Mouse (Mus musculus) midbrain, embryonic 11.5 days (tissue): Measurements from ENCODE around the gene 4930556J24Rik. TPM values are rescaled to one million over a fixed set of nuclear protein-coding genes. Genes with fewer than 3 reads are reported as not detected.

Experiments used
- ATAC-seq: fragments of 200-750 bp; cut with Nextera tagmentation; 2 replicates; pipeline ENCODE4 v1.8.0; 2017; ENCODE audit warnings: moderate TSS enrichment, moderate library complexity; ENCODE audit not compliant: low FRiP score
- DNase-seq: peaks from one replicate; pipeline ENCODE4 v3.0.0; 2015; ENCODE audit warnings: low spot score; ENCODE audit errors: missing footprints
- H3K27ac ChIP-seq: fragments of 300-500 bp; sonication (generic); 2 replicates; pipeline ENCODE4 v1.5.1; 2014; ENCODE audit warnings: low read depth, low read length
- H3K27me3 ChIP-seq: fragments of 300-500 bp; sonication (generic); 2 replicates; pipeline ENCODE4 v1.6.1; 2014; ENCODE audit warnings: mild to moderate bottlenecking, low read length, moderate library complexity, mixed read lengths; ENCODE audit not compliant: control insufficient read depth, insufficient read depth
- H3K36me3 ChIP-seq: fragments of 300-500 bp; sonication (generic); 2 replicates; pipeline ENCODE4 v1.6.1; 2014; ENCODE audit warnings: mild to moderate bottlenecking, low read length, moderate library complexity, mixed read lengths; ENCODE audit not compliant: control insufficient read depth, insufficient read depth
- H3K4me1 ChIP-seq: fragments of 300-500 bp; sonication (generic); 2 replicates; pipeline ENCODE4 v1.6.1; 2014; ENCODE audit warnings: low read length; ENCODE audit not compliant: control insufficient read depth, insufficient read depth
- H3K4me2 ChIP-seq: fragments of 300-500 bp; sonication (generic); 2 replicates; pipeline ENCODE4 v1.6.1; 2014; ENCODE audit warnings: mild to moderate bottlenecking, moderate library complexity
- H3K4me3 ChIP-seq: fragments of 300-500 bp; sonication (generic); 2 replicates; pipeline ENCODE4 v1.5.1; 2014; ENCODE audit warnings: low read depth, low read length
- H3K9ac ChIP-seq: fragments of 300-500 bp; sonication (generic); 2 replicates; pipeline ENCODE4 v1.6.1; 2014; ENCODE audit warnings: low read length
- H3K9me3 ChIP-seq: fragments of 300-500 bp; sonication (generic); 2 replicates; pipeline ENCODE4 v1.6.1; 2016; ENCODE audit warnings: low read length; ENCODE audit not compliant: control insufficient read depth
- WGBS: fragments of 180-500 bp; shearing (Covaris S2); extraction: QIAGEN DNeasy Blood & Tissue Kit; methylation state at CpG from one replicate; pipeline ENCODE4 v1.1.7; 2014; 5-methylcytosine and 5-hydroxymethylcytosine counted together
- polyA plus RNA-seq: library from polyadenylated mRNA; unstranded; fragments of >200 nt; fragmentation: Nextera tagmentation; extraction: Ambion mirVana; gene quantifications from 2 replicates; pipeline ENCODE4 v1.2.1, GENCODE M21; 2014

4930556J24Rik gene
- polyA plus RNA-seq, 1 experiment from 2014 or later = not detected

DNA sequence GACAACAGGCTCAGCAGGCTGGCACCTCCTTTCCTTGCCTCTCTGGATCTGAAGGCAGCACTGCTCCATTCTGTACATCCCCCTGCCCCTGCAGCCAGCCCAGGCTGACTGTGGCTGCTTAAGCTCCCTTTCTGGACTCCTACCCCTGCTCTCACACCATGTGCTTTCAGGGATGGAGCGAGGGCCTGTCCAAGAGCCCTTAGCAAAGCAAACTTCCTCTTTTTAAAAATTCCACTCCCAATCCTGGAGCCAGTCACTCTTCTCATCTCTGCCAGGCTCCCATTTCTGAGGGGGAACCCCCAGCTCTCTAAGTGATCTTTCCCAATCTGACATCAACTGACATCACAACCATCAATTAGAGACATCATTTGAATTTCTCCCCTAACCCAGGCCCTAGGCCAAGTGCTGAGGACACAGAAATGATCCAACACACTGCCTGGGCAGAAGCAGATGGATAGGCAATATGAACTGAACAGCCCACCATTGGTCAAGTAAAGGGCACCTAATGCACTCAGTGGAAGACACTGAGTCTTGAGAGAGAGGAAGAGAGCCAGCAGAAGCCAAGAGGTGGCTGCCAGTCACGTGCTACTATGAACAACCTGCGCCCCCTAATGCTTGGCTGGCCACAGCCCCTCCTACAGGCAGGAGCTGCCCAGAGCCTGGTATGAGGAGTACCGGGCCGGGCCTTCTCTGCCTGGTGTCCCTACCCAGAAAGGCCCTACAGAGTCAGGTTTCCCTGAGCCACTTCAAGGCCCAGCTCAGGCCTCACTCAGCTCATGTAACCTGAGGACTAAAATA, 65.9 kb downstream of the 4930556J24Rik start:
- H3K4me1 ChIP-seq = peaks cover 17% of the 10 kb centered on the region

DNA sequence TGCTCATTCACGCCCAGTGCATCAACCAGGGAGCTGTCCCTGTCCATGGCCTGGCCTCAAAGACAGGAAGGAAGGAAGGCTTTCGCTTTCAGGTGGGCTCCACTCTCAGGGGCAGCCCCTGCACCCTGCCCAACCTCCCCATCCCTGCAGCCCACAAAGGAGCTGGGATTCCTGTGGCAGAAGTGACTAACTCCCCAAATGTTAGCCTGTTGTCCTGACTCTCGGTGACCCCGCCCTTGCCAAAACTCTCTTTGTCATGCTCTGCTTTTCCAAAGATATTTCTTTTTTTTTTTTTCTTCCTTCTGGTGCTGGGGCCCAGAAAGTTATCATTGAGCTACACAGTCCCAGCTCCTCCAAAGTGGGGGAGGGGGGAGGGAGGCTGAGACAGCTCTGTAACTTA, 67.3 kb downstream of the 4930556J24Rik start:
- H3K36me3 ChIP-seq = no peaks in the 10 kb centered on the region
- H3K27me3 ChIP-seq = peaks cover 9% of the 10 kb centered on the region; the same call in 1 of the 2 replicates
- H3K9ac ChIP-seq = no peak overlapping the region
- no peak overlapping the region for H3K4me2 ChIP-seq
- no peak overlapping the region for H3K4me3 ChIP-seq
- H3K4me1 ChIP-seq = peaks cover 17% of the 10 kb centered on the region
- H3K27ac ChIP-seq = no peak overlapping the region
- H3K9me3 ChIP-seq = no peaks in the 10 kb centered on the region
- ATAC-seq (no peak), DNase-seq (no peak)
- 86% methylated on average over 4 of the region's 4 CpGs for WGBS

More for the DNA sequence above, 65.9 kb downstream of the 4930556J24Rik start:
- no peak overlapping the region for H3K27ac ChIP-seq
- H3K36me3 ChIP-seq = no peaks in the 10 kb centered on the region
- 57% methylated on average over 5 of the region's 5 CpGs for WGBS
- H3K4me3 ChIP-seq = no peak overlapping the region
- H3K27me3 ChIP-seq = peaks cover 9% of the 10 kb centered on the region; the same call in 1 of the 2 replicates
- H3K9me3 ChIP-seq = no peaks in the 10 kb centered on the region
- ATAC-seq (no peak), DNase-seq (no peak)
- 0 out of 2 replicates have a peak overlapping the region, but pooled peaks have one; percentile 14 for H3K9ac ChIP-seq
- H3K4me2 ChIP-seq = no peak overlapping the region; the same call in 1 of the 2 replicates

DNA sequence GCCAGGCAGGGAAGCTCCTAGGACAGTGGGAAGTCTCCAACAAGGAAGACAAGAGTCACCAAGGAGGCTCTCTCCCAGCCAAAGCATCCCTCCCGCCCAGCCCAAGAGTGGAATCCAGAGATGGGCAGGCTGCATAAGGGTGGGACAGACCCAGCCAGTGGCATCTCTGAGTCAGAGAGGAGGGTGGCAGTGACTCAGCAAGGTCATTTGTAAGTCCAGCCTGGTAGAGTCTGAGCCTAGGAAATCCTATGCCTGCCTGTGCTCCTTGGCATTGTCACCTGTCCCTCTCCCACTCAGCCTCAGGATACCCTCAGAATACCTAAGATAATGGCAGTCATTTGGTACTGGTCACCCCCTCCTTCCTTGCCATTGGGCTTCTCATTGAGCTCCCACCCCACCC, 71.1 kb downstream of the 4930556J24Rik start:
- no peak overlapping the region for H3K9ac ChIP-seq
- H3K9me3 ChIP-seq = no peaks in the 10 kb centered on the region
- H3K27ac ChIP-seq = no peak overlapping the region
- no peak for ATAC-seq
- DNase-seq = no peak
- H3K4me1 ChIP-seq = no peaks in the 10 kb centered on the region; the same call in 1 of the 2 replicates
- H3K36me3 ChIP-seq = no peaks in the 10 kb centered on the region
- WGBS = 85% methylated on average over 1 of the region's 1 CpGs
- H3K4me2 ChIP-seq = no peak overlapping the region
- H3K27me3 ChIP-seq = no peaks in the 10 kb centered on the region
- no peak overlapping the region for H3K4me3 ChIP-seq

DNA sequence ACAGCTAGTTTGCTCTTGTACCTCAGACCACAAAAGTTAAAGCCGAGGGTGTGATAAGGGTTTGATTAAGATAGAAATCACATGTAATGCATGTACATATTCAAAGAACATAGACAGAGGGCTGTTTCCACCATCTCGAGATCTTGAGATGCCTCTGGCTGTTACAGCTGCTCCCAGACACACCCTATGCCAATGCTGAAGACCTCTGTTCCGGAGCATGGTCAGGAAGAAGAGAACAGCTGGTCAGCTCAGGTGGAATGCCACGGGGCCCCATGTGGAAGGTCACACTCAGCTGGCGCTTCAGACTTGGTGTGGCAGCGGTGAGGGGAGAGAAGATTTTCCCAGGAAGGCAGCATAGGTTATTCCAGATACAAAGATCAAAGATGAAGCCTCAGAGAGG, 71.9 kb downstream of the 4930556J24Rik start:
- no peaks in the 10 kb centered on the region for H3K27me3 ChIP-seq
- no peak overlapping the region for H3K9ac ChIP-seq
- 81% methylated on average over 6 of the region's 6 CpGs for WGBS
- no peaks in the 10 kb centered on the region for H3K36me3 ChIP-seq
- H3K4me1 ChIP-seq = no peaks in the 10 kb centered on the region
- no peak overlapping the region for H3K4me3 ChIP-seq
- no peak overlapping the region for H3K27ac ChIP-seq
- ATAC-seq = no peak
- H3K9me3 ChIP-seq = no peaks in the 10 kb centered on the region
- no peak for DNase-seq
- H3K4me2 ChIP-seq = no peak overlapping the region

DNA sequence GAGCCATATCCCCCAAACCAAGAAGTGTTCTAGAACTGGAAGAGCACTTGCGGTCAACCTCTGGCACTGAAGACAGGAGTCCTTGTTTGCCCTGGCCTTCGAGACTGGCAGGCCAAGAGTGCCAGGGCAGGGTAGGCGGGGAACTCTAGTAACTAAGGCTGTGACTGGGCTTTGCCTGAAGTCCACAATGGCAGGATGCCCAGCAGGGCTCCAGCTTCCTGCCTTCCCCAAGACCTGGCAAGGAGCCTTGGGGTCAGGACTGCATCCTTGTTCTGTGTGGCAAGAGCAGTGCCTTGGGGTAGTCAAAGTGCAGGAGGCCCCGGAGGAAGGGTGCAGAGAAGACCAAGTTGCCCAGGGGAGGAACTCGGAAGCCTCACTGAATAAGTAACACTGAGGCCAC, 73.5 kb downstream of the 4930556J24Rik start:
- H3K9ac ChIP-seq = no peak overlapping the region
- H3K27ac ChIP-seq = no peak overlapping the region
- WGBS = 86% methylated on average over 5 of the region's 5 CpGs
- H3K4me3 ChIP-seq = no peak overlapping the region
- H3K4me2 ChIP-seq = no peak overlapping the region
- H3K9me3 ChIP-seq = no peaks in the 10 kb centered on the region
- H3K36me3 ChIP-seq = no peaks in the 10 kb centered on the region; the same call in 1 of the 2 replicates
- H3K4me1 ChIP-seq = no peaks in the 10 kb centered on the region
- ATAC-seq (no peak), DNase-seq (no peak)
- H3K27me3 ChIP-seq = no peaks in the 10 kb centered on the region

DNA sequence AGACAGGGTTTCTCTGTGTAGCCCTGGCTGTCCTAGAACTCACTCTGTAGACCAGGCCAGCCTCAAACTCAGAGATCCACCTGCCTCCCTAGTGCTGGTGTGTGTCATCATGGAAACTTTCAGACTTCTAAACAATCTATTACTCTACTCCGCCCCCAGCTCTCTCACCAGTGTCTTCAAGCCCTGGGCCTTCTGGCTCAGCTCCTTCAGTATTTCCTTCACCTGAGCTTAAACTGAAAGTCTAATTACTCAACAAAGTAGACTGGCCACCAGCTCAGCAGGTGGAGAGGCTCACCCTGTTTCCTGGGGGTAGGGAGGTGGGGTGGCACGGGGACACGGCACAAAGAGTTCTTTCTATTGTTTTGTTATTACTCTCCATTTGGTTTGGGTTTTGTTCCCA, 74.1 kb downstream of the 4930556J24Rik start:
- Histone ChIP-seq H3K9me3 (no peaks in the 10 kb centered on the region), H3K27me3 (no peaks in the 10 kb centered on the region), H3K4me2 (no peak overlapping the region), H3K36me3 (no peaks in the 10 kb centered on the region; the same call in 1 of the 2 replicates), H3K4me3 (no peak overlapping the region), H3K9ac (no peak overlapping the region), H3K27ac (no peak overlapping the region), H3K4me1 (no peaks in the 10 kb centered on the region)
- DNase-seq (no peak), ATAC-seq (no peak)
- 84% methylated on average over 3 of the region's 3 CpGs for WGBS

DNA sequence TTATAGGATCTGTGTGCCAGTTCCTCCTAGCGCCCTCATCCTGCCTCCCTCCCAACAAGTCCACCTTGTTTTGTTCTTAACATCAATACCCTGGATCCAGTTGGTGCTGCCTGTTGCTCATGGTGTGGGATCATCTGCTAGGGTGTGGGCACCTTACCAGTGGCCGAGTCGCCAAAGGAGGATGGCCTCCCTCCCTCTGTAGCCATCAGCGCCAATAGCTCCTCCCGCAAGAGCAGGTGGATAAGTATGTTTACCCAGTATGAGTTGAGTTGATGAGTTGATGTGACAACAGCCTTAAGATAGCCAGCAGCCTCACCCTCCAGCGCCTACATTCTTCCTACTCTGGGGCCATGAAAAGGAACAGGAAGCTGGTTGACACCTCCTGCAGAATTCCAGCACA, 76.3 kb downstream of the 4930556J24Rik start:
- no peaks in the 10 kb centered on the region; the same call in 1 of the 2 replicates for H3K36me3 ChIP-seq
- no peak overlapping the region for H3K4me3 ChIP-seq
- ATAC-seq (no peak), DNase-seq (no peak)
- H3K9me3 ChIP-seq = no peaks in the 10 kb centered on the region
- H3K27me3 ChIP-seq = no peaks in the 10 kb centered on the region
- H3K9ac ChIP-seq = no peak overlapping the region
- no peak overlapping the region for H3K4me2 ChIP-seq
- WGBS = 84% methylated on average over 6 of the region's 6 CpGs
- H3K27ac ChIP-seq = no peak overlapping the region
- peaks cover 3% of the 10 kb centered on the region for H3K4me1 ChIP-seq

DNA sequence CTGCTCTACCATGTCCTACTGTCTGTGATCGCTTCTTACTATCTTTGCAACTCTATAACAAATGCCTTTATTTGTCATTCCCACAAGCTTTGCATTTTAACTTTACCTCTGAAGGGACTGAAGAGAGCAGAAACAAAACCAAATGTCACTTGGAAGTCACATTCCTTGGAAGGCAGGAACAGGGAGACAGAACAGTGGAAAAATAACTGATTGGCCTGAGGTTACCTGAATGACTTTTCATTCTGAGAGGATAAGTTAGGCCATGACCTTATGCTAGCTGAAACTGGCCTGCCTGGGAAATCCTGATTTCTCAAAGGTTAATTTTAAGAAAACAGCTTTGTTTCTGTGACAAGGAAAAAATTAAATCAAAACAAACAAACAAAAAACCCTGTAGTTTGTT, 80.6 kb downstream of the 4930556J24Rik start:
- DNase-seq = no peak

DNA sequence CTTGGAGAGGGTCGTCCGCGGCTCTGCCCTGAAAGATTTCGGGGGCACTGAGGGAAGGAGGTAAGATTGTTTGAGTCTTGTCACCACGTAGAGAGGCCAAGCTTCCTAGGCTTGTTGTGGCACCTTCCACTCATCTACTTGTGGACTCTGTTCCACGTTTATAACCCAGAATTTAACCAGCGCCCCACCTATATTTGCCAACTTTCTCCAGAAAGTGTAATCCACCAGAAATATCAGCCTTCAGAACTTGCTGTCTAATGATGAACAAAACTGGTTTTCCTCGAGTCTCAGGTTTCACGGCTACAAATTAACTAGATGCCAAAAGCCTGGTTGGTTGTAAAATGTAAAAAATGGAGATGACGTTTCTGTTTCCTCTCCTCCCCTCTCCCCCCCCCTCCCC, 81.1 kb downstream of the 4930556J24Rik start:
- peak overlapping the region; percentile 76 for H3K9ac ChIP-seq
- H3K27ac ChIP-seq = peak overlapping the region; percentile 80; the same call in 1 of the 2 replicates
- DNase-seq (no peak), ATAC-seq (no peak)
- H3K4me2 ChIP-seq = peak overlapping the region; percentile 46
- H3K4me3 ChIP-seq = peak overlapping the region; percentile 48
- H3K9me3 ChIP-seq = no peaks in the 10 kb centered on the region
- H3K4me1 ChIP-seq = peaks cover 5% of the 10 kb centered on the region
- WGBS = 8% methylated on average over 10 of the region's 10 CpGs
- no peaks in the 10 kb centered on the region; the same call in 1 of the 2 replicates for H3K36me3 ChIP-seq
- no peaks in the 10 kb centered on the region for H3K27me3 ChIP-seq

More for the DNA sequence above, 80.6 kb downstream of the 4930556J24Rik start:
- Histone ChIP-seq H3K9ac (no peak overlapping the region), H3K4me1 (peaks cover 5% of the 10 kb centered on the region), H3K27ac (no peak overlapping the region), H3K36me3 (no peaks in the 10 kb centered on the region; the same call in 1 of the 2 replicates), H3K27me3 (no peaks in the 10 kb centered on the region), H3K4me2 (no peak overlapping the region), H3K4me3 (no peak overlapping the region), H3K9me3 (no peaks in the 10 kb centered on the region)
- no peak for ATAC-seq
- WGBS = 82% methylated on average over 1 of the region's 1 CpGs
